Comparison of ENCODE assay signal across 8 mouse cellular contexts in the genomic region with DNA sequence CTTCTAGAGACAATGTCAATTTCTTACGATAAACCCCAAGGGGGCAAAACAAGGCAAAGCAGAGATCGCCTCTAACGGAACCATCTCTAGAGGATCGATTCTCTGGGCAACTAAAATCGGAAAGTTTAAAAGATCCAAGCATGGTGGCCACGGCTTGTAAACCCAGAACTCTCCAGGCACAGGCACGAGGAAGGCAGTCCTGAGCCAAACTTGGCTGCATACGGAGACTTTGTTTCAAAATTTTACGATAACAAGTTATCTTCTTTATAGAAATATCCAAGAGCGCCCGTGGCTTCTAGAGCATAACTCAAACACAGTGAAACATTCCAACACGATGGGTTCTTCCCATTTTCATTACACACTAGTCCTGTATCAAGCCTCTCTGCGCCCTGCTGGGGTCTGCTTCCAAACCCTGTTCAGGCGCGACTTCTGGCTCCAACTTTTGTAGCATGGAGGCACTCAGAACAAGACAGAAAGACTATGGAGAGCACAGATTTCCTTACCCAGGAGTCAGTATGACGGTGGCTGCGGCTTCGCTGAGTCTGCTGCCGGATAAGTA. TPM values are rescaled to one million over a fixed set of nuclear protein-coding genes. Genes with fewer than 3 reads are reported as not detected.
DNase-seq lines count a peak whose midpoint lies in the region; ATAC-seq and TF ChIP-seq lines count a peak whose summit lies in the region.

No protein-coding gene starts in this region.

- no peak for TF ChIP-seq CTCF in ES-Bruce4 (IDR thresholded peaks at IDR 0.05; ENCODE audit: low read depth, low read length)
- no peak for TF ChIP-seq CTCF in forebrain, postnatal 0 days (IDR thresholded peaks at IDR 0.05; ENCODE audit: low read depth)

- TF ChIP-seq POLR2A in ES-Bruce4 (IDR thresholded peaks at IDR 0.05; ENCODE audit: insufficient read depth, low read length): no peak

- no peak for TF ChIP-seq EP300 in ES-Bruce4 (IDR thresholded peaks at IDR 0.05; ENCODE audit: insufficient read depth, low read depth, low read length)

- peaks cover 9% of the 10 kb centered on the region for H3K36me3 ChIP-seq in heart, embryonic 11.5 days (ENCODE audit: control insufficient read depth, insufficient read depth, low read length)
- H3K36me3 ChIP-seq in ES-Bruce4 (ENCODE audit: control insufficient read depth, insufficient read depth, low read length, poor library complexity, severe bottlenecking): peaks cover 40% of the 10 kb centered on the region
- H3K36me3 ChIP-seq in forebrain, postnatal 0 days (ENCODE audit: insufficient read depth): peaks cover 28% of the 10 kb centered on the region

- intact Hi-C loops in heart, postnatal 36 days (cut with DNase I): no loop called here

- no peaks in the 10 kb centered on the region for H3K27me3 ChIP-seq in heart, embryonic 11.5 days (ENCODE audit: control insufficient read depth, insufficient read depth, low read length)
- no peaks in the 10 kb centered on the region for H3K27me3 ChIP-seq in ES-Bruce4 (ENCODE audit: control insufficient read depth, insufficient read depth, low read length, poor library complexity, severe bottlenecking)
- H3K27me3 ChIP-seq in forebrain, postnatal 0 days (ENCODE audit: insufficient read depth, low read length): no peaks in the 10 kb centered on the region; the same call in 1 of the 2 replicates

- WGBS in heart, embryonic 11.5 days (ENCODE audit: insufficient replicate concordance): 3% methylated on average over 19 of the region's 19 CpGs
- WGBS in forebrain, postnatal 0 days: 3% methylated on average over 19 of the region's 19 CpGs

- peak overlapping the region; percentile 25 for H3K27ac ChIP-seq in heart, embryonic 11.5 days (ENCODE audit: low read depth, low read length)
- no peak overlapping the region; the same call in 1 of the 2 replicates for H3K27ac ChIP-seq in ES-Bruce4 (ENCODE audit: insufficient read depth, low read length)
- peak overlapping the region; percentile 79 for H3K27ac ChIP-seq in forebrain, postnatal 0 days (ENCODE audit: low read depth, low read length)

- peak overlapping the region; percentile 91 for H3K4me3 ChIP-seq in heart, embryonic 11.5 days (ENCODE audit: low read depth, low read length)
- peak overlapping the region; percentile 91 for H3K4me3 ChIP-seq in ES-Bruce4 (ENCODE audit: low read depth, low read length)
- peak overlapping the region; percentile 80 for H3K4me3 ChIP-seq in forebrain, postnatal 0 days (ENCODE audit: low read depth, low read length)

- no peak for DNase-seq in heart, postnatal 36 days
- DNase-seq in forebrain, postnatal 0 days: no peak
- no peak for DNase-seq in urinary bladder, adult 18-20 months (ENCODE audit: low spot score in 2 of 2)
- DNase-seq in ovary, postnatal 36 days (ENCODE audit: low spot score): no peak

- no peaks in the 10 kb centered on the region for H3K9me3 ChIP-seq in heart, embryonic 11.5 days (replicated peaks; ENCODE audit: control insufficient read depth, low read length)
- H3K9me3 ChIP-seq in ES-Bruce4 (replicated peaks; ENCODE audit: control insufficient read depth, insufficient read depth, low read length, poor library complexity, severe bottlenecking): no peaks in the 10 kb centered on the region
- no peaks in the 10 kb centered on the region for H3K9me3 ChIP-seq in forebrain, postnatal 0 days (ENCODE audit: low read length)

- H3K9ac ChIP-seq in heart, embryonic 11.5 days (ENCODE audit: low read depth, low read length): peak overlapping the region; percentile 87
- peak overlapping the region; percentile 97 for H3K9ac ChIP-seq in ES-Bruce4 (ENCODE audit: low read depth, poor library complexity, severe bottlenecking)
- peak overlapping the region; percentile 61 for H3K9ac ChIP-seq in forebrain, postnatal 0 days

- H3K4me2 ChIP-seq in heart, embryonic 11.5 days: peak overlapping the region; percentile 97
- peak overlapping the region; percentile 85 for H3K4me2 ChIP-seq in forebrain, postnatal 0 days (ENCODE audit: low read depth)

- ATAC-seq in heart, embryonic 11.5 days (replicated peaks; ENCODE audit: insufficient number of reproducible peaks, low FRiP score, low TSS enrichment): peak; percentile 31; the same call in 1 of the 2 replicates
- peak; percentile 32 for ATAC-seq in forebrain, postnatal 0 days
- ATAC-seq in megakaryocyte, adult 5-6 weeks (ENCODE audit: poor library complexity, severe bottlenecking): peak; percentile 7
- no peak for ATAC-seq in CD4-positive, CD25-positive, alpha-beta regulatory T cell, adult 4 months

- H3K4me1 ChIP-seq in heart, embryonic 11.5 days (ENCODE audit: control insufficient read depth, insufficient read depth, low read length): peaks cover 4% of the 10 kb centered on the region; the same call in 1 of the 2 replicates
- peaks cover 3% of the 10 kb centered on the region for H3K4me1 ChIP-seq in ES-Bruce4 (ENCODE audit: control insufficient read depth, insufficient read depth, low read length)
- 0 out of 2 replicates have a peak, but pooled peaks cover 4% of the 10 kb centered on the region for H3K4me1 ChIP-seq in forebrain, postnatal 0 days (ENCODE audit: insufficient read depth)

RNA-seq across cellular contexts. Expression of a gene that starts 0.4 kb away (rescaled TPM):
- 47.8 and 51.3 TPM in 2 replicates for polyA plus RNA-seq in heart, embryonic 11.5 days (2014; fragmentation: Nextera tagmentation; extraction: Ambion mirVana)
- total RNA-seq in heart, postnatal 36 days (2021): 10 to 100 TPM; 19.6 to 20.4 TPM
- polyA plus RNA-seq in ES-Bruce4 (2011; ENCODE audit: insufficient read depth, insufficient read length, low read depth, missing spikeins): 70.9 and 73.3 TPM in 2 replicates
- 20.4 and 27.7 TPM in 2 replicates for total RNA-seq in forebrain, postnatal 0 days (2014; rRNA removed)
- 40.8 and 41.4 TPM in 2 replicates for polyA plus RNA-seq in forebrain, postnatal 0 days (2015; fragmentation: Nextera tagmentation; extraction: Ambion mirVana)
- total RNA-seq in megakaryocyte, adult 5-6 weeks (2015): 19.2 and 19.9 TPM in 2 replicates
- 38.2 and 42.9 TPM in 2 replicates for total RNA-seq in megakaryocyte, adult 5-6 weeks (2017)
- 10 to 100 TPM; 62.1 to 88.6 TPM for polyA plus RNA-seq in CD4-positive, CD25-positive, alpha-beta regulatory T cell, adult 4 months (2017; shearing (Covaris generic))

RNA-seq across cellular contexts. Expression of a gene that starts 12.5 kb away (rescaled TPM):
- 5.7 and 6.6 TPM in 2 replicates for polyA plus RNA-seq in heart, embryonic 11.5 days (2014; fragmentation: Nextera tagmentation; extraction: Ambion mirVana)
- 10 to 100 TPM; 27.4 to 31.6 TPM for total RNA-seq in heart, postnatal 36 days (2021)
- 14.2 and 15.8 TPM in 2 replicates for polyA plus RNA-seq in ES-Bruce4 (2011; ENCODE audit: insufficient read depth, insufficient read length, low read depth, missing spikeins)
- 12.3 and 17.4 TPM in 2 replicates for total RNA-seq in forebrain, postnatal 0 days (2014; rRNA removed)
- 10.0 and 10.5 TPM in 2 replicates for polyA plus RNA-seq in forebrain, postnatal 0 days (2015; fragmentation: Nextera tagmentation; extraction: Ambion mirVana)
- total RNA-seq in megakaryocyte, adult 5-6 weeks (2015): 4.6 and 4.7 TPM in 2 replicates
- total RNA-seq in megakaryocyte, adult 5-6 weeks (2017): 7.9 and 9.3 TPM in 2 replicates
- under 1 TPM in 1 of 2 experiments, not detected in 1; 0.91 TPM for polyA plus RNA-seq in CD4-positive, CD25-positive, alpha-beta regulatory T cell, adult 4 months (2017; shearing (Covaris generic))

RNA-seq across cellular contexts. Expression of a gene that starts 36.4 kb away (rescaled TPM):
- polyA plus RNA-seq in heart, embryonic 11.5 days (2014; fragmentation: Nextera tagmentation; extraction: Ambion mirVana): 16.4 and 17.2 TPM in 2 replicates
- total RNA-seq in heart, postnatal 36 days (2021): 1 to 10 TPM; 5.1 to 8.5 TPM
- 4.2 and 5.4 TPM in 2 replicates for polyA plus RNA-seq in ES-Bruce4 (2011; ENCODE audit: insufficient read depth, insufficient read length, low read depth, missing spikeins)
- total RNA-seq in forebrain, postnatal 0 days (2014; rRNA removed): 107 and 113 TPM in 2 replicates
- 66.1 and 66.6 TPM in 2 replicates for polyA plus RNA-seq in forebrain, postnatal 0 days (2015; fragmentation: Nextera tagmentation; extraction: Ambion mirVana)
- not detected in 2 replicates for total RNA-seq in megakaryocyte, adult 5-6 weeks (2015)
- total RNA-seq in megakaryocyte, adult 5-6 weeks (2017): 0.04 TPM in 2 replicates
- under 1 TPM in 1 of 2 experiments, not detected in 1; 0.70 TPM for polyA plus RNA-seq in CD4-positive, CD25-positive, alpha-beta regulatory T cell, adult 4 months (2017; shearing (Covaris generic))
